Mouse (Mus musculus) left cerebral cortex, postnatal 10 days (tissue): ENCODE data around the gene Ttc30a1. TPM values are rescaled to one million over a fixed set of nuclear protein-coding genes. Genes with fewer than 3 reads are reported as not detected.
"Not testable (repeated sequence)": the region's sequence is repeated elsewhere in the genome, so short reads cannot be mapped to it uniquely, and the experiment has no call there.

Experiments used
- DNase-seq, 2 experiments: peaks; one replicate each; pipeline ENCODE4 v3.0.0; 2021 to 2022; ENCODE audit warnings: low spot score in 2 of 2, mixed read lengths in 1 of 2; ENCODE audit errors: extremely low spot score in 1 of 2
- intact Hi-C: fragments of 180-260 bp; cut with DNase I; formaldehyde crosslinking; loops from one replicate; pipeline ENCODE4 v1.15.1; 2025
- total RNA-seq, 2 experiments: library from RNA; stranded (reverse); gene quantifications; 2 replicates each; pipeline ENCODE4 v1.2.3; 2021

Ttc30a1 gene
- total RNA-seq, 2 experiments from 2014 or later: 2.9 to 3.9 TPM

- intact Hi-C loops: no loop called here
Measured at GRCm38 (mm10) chr2:75987739-75988138, 6.0 kb upstream of the Ttc30a1 start.

GRCm38 (mm10) chr2:75985124-75985523 is 3.4 kb upstream of the Ttc30a1 start:
- peak; percentile 65 to 71 for DNase-seq
- intact Hi-C loops: loop anchor here (2.0 kb wide), 1 partner anchor 82 kb away; no protein-coding TSS in a partner anchor

More at GRCm38 (mm10) chr2:75987739-75988138, 6.0 kb upstream of the Ttc30a1 start:
- no peak for DNase-seq

- DNase-seq: no peak
- intact Hi-C loops: loop anchor here (2.0 kb wide), 1 partner anchor 83 kb away; no protein-coding TSS in a partner anchor
Measured at GRCm38 (mm10) chr2:75983847-75984246, 2.1 kb upstream of the Ttc30a1 start.

GRCm38 (mm10) chr2:75983091-75983490 is 1.3 kb upstream of the Ttc30a1 start:
- no peak for DNase-seq
- intact Hi-C loops: no loop called here

GRCm38 (mm10) chr2:75982626-75983025 is 859 bp upstream of the Ttc30a1 start:
- no peak for DNase-seq
- intact Hi-C loops: no loop called here

- intact Hi-C loops, DNase-seq: not testable (repeated sequence)
Measured at GRCm38 (mm10) chr2:75980933-75981439, 781 bp downstream of the Ttc30a1 start.

- intact Hi-C loops: not testable (repeated sequence)
- peak in 1 of 2 experiments; percentile 78 for DNase-seq
Measured at GRCm38 (mm10) chr2:75977752-75978368, 3.9 kb downstream of the Ttc30a1 start, which contains the start of gene Ttc30a2. TSS of gene Ttc30a2 (minus strand) at chr2:75978170.

GRCm38 (mm10) chr2:75976070-75976469 is 5.7 kb downstream of the Ttc30a1 start:
- DNase-seq, intact Hi-C loops: not testable (repeated sequence)

- intact Hi-C loops: no loop called here
- DNase-seq: no peak
Measured at GRCm38 (mm10) chr2:75974131-75974530, 7.6 kb downstream of the Ttc30a1 start.

DNA sequence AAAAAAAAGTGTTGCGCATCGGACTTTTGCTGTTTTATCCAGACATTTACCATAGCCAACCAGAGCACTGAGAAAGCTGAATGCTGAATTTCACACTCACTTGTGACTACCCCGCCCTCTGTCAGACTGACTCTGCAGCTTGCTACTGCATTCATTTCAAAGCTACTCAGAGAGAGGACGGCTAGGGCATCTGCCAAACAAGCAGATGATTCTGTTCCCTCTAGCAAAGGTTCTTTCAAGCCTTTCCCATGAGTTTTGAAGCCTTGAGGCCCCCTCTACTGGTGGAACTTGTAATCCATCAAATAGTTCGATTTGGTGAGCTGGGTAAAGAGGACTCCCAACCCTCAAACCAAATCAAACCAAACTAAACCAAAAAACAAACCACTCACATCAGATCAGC is 16.8 kb downstream of the Ttc30a1 start:
- peak; percentile 66 to 77 for DNase-seq
- intact Hi-C loops: loop anchor here (2.0 to 10.0 kb wide), 3 partner anchors 82 to 358 kb away; no protein-coding TSS in a partner anchor

DNA sequence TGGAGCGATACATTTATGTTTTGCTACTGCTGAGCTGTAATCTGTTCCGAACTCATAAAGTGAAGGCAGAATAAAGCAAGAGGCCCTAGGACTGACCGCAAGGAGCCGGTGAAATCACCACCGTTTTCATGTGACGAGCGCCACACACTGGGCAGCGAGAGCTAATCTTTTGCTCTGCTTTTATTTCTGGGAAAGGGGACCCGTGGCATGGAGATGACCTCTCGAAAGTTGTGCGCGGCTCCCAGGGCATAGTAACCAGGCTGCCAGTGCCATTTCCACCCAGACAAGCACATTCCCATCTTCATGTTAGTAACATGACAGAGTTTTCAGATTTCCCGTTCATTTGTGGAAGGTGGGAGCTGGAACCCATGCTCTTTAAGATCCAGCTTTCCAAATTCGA is 17.3 kb downstream of the Ttc30a1 start:
- DNase-seq: peak; percentile 36 to 80
- intact Hi-C loops: loop anchor here (2.0 to 10.0 kb wide), 3 partner anchors 82 to 357 kb away; no protein-coding TSS in a partner anchor

- intact Hi-C loops: loop anchor here (2.0 to 10.0 kb wide), 3 partner anchors 81 to 357 kb away; no protein-coding TSS in a partner anchor
- no peak for DNase-seq
Measured at GRCm38 (mm10) chr2:75964051-75964450, 17.7 kb downstream of the Ttc30a1 start.

- intact Hi-C loops: loop anchor here (5.0 to 10.0 kb wide), 2 partner anchors 179 to 356 kb away; no protein-coding TSS in a partner anchor
- no peak for DNase-seq
Measured at GRCm38 (mm10) chr2:75963211-75963840, 18.4 kb downstream of the Ttc30a1 start.

DNA sequence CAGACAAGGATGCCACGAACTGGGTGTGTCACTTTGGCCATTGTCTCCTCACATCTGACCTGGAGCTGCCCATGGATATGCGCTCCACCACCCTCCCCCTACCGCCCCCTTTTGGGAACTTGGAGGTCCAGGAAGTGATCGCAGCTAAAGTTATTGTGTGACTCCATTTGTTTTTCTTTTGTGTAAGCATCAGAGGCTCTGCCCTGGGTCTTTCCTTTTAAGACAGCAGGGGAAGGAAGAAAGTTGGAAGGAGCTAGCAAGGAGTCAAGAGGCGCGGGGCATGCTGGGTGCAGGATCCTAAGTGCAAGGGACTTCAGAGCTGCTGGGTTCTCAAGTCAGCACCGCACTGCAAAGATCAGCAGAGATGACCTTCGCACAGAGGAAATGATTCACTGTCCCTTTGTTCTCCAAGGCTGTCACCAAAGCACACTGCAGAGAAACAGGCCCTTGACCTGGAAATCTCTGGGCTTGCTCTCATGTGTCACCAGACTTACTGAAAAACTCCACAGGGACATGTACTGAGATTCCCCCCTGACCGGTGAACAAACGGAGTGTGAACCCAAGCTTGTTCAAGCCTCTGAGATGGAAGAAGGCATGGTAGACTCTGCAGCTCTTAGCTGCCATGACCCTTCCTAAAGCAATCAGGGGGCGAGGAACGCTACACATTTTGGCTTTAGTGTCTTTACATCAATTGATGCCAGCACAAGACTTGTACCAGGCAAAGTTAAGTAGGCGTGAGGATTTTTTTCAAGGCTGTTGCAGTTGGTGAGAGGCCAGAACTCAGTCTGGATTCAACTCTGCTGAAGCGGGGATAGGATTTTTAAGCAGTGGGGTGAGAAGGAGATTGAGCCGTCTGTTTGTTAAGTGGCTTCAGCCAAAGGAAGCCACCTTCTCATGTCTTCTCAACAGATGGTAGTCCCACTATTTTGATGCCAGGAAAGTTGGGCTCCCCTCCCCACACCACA is 21.1 kb downstream of the Ttc30a1 start:
- intact Hi-C loops: loop anchor here (5.0 to 10.0 kb wide), 2 partner anchors 176 to 353 kb away; no protein-coding TSS in a partner anchor
- peak in 1 of 2 experiments; percentile 59 for DNase-seq

DNA sequence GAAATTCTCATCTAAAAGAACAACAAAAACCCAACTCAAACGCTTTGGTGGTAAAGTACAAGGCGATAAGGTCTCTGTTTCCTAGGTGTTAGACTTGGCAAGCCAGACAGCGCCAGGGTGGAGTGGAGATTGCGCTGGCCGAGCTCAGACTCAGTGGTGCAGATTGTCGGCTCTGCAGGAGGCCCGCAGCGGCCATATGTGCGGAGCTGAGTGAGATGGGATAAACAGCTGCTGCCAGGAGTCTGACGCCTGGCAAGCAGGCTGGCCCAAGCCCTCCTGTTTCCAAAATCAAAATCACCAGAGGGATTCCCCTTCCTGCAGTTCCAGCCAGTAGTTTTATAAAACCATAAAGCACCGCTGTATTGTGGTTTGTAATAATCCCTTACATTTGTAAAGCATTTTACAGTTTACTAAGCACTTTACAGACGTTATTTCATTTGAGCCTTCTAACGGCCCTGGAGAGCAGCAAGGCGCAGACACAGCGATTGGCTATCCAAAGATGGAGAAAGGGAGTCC is 21.9 kb downstream of the Ttc30a1 start:
- intact Hi-C loops: loop anchor here (5.0 to 10.0 kb wide), 2 partner anchors 175 to 353 kb away; no protein-coding TSS in a partner anchor
- DNase-seq: peak; percentile 25 to 38

GRCm38 (mm10) chr2:75959183-75959849 is 22.5 kb downstream of the Ttc30a1 start:
- no peak for DNase-seq
- intact Hi-C loops: no loop called here

DNA sequence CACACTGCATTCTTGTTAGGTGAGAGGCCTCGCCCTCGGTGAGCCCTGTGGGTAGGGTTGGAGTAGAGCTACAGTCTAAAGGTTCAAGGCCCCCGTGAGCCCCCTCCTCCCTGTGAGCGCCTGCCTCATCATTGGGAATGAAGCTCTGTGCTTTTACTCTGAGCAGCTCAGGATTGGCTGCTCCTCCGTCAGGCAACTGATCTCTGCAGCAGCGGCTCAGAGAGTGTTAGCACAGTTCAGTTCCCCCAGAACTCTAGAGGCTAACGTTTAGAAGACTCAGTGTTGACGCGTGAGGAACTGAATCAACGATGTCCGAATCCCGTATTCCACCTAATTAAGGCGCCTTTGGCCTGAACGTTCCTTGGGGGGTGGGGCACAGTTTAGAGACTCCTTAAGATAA is 26.1 kb downstream of the Ttc30a1 start:
- intact Hi-C loops: no loop called here
- no peak for DNase-seq

DNA sequence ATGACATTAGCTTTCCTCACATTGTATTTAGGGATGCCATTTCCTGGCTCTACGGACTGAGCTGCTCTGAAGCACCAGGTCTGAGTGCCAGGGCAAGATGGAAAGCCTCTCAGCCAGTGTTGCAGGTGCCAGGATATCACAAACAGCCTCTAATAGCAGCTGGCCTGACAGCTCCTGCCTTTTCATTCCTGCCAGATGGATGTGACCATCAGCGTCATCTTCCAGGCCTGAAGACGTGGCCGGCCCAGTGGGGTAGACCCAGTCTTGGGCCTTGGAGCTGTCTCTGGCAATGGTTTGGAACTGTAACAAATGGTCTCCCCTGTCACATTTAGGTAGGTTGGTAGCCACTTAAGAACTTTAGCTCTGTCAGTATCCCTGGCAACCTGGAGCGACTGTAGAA is 28.4 kb downstream of the Ttc30a1 start:
- intact Hi-C loops: no loop called here
- no peak for DNase-seq
